In genomic region chr8:113087586-113087985, GRCm38 (mm10) we compare ENCODE assay signal across 24 mouse cellular contexts.
DNase-seq lines count a peak whose midpoint lies in the region; ATAC-seq and TF ChIP-seq lines count a peak whose summit lies in the region.
"Had no signal": no experiment of that assay in that cellular context is flagged by ENCODE, and none has a peak within 500 bp of the region (broad histone marks: within the 10 kb centered on the region; RNA-seq: fewer than 3 reads in every experiment).

No protein-coding gene starts in this region.

- H3K4me2 ChIP-seq in hindbrain, postnatal 0 days (ENCODE audit: low read depth, low read length), result no peak overlapping the region
- no peak overlapping the region for H3K4me2 ChIP-seq in midbrain, postnatal 0 days (ENCODE audit: low read depth, low read length, poor library complexity, severe bottlenecking)
- H3K4me2 ChIP-seq in midbrain, embryonic 11.5 days, result no peak overlapping the region
- H3K4me2 ChIP-seq: embryonic facial prominence, embryonic 12.5 days; forebrain, embryonic 13.5 days; forebrain, embryonic 15.5 days had no signal

- H3K4me3 ChIP-seq in hindbrain, postnatal 0 days (ENCODE audit: low read length), result no peak overlapping the region
- H3K4me3 ChIP-seq in hindbrain, embryonic 10.5 days, result no peak overlapping the region
- no peak overlapping the region for H3K4me3 ChIP-seq in midbrain, postnatal 0 days (ENCODE audit: low read depth, low read length)
- no peak overlapping the region for H3K4me3 ChIP-seq in midbrain, embryonic 11.5 days (ENCODE audit: low read depth, low read length)
- H3K4me3 ChIP-seq: embryonic facial prominence, embryonic 10.5 days; embryonic facial prominence, embryonic 12.5 days; forebrain, embryonic 13.5 days; forebrain, embryonic 15.5 days had no signal

- 55% methylated on average over 1 of the region's 1 CpGs for WGBS in hindbrain, postnatal 0 days
- WGBS in hindbrain, embryonic 10.5 days, result 78% methylated on average over 1 of the region's 1 CpGs
- WGBS in midbrain, postnatal 0 days, result 83% methylated on average over 1 of the region's 1 CpGs
- 80% methylated on average over 1 of the region's 1 CpGs for WGBS in midbrain, embryonic 11.5 days

- no peak overlapping the region for H3K27ac ChIP-seq in hindbrain, postnatal 0 days
- no peak overlapping the region for H3K27ac ChIP-seq in hindbrain, embryonic 10.5 days
- H3K27ac ChIP-seq in midbrain, postnatal 0 days (ENCODE audit: low read depth, low read length), result no peak overlapping the region
- no peak overlapping the region for H3K27ac ChIP-seq in midbrain, embryonic 11.5 days (ENCODE audit: low read depth, low read length)
- H3K27ac ChIP-seq: embryonic facial prominence, embryonic 10.5 days; embryonic facial prominence, embryonic 12.5 days; forebrain, embryonic 13.5 days; forebrain, embryonic 15.5 days had no signal

- H3K4me1 ChIP-seq in hindbrain, postnatal 0 days (ENCODE audit: insufficient read depth, low read length), result no peaks in the 10 kb centered on the region
- H3K4me1 ChIP-seq in hindbrain, embryonic 10.5 days (replicated peaks), result no peaks in the 10 kb centered on the region
- H3K4me1 ChIP-seq in midbrain, postnatal 0 days (ENCODE audit: insufficient read depth, low read length), result no peaks in the 10 kb centered on the region
- no peaks in the 10 kb centered on the region for H3K4me1 ChIP-seq in midbrain, embryonic 11.5 days (ENCODE audit: control insufficient read depth, insufficient read depth, low read length)
- H3K4me1 ChIP-seq: embryonic facial prominence, embryonic 10.5 days; embryonic facial prominence, embryonic 12.5 days; forebrain, embryonic 15.5 days had no signal

- DNase-seq in cerebellum, postnatal 10 days, result peak; percentile 64 to 78
- DNase-seq in cerebellum, adult 11-12 months, result no peak
- DNase-seq in cerebellum, postnatal 25 days, result peak; percentile 23 to 56
- DNase-seq in cerebellum, adult 8-10 months, result no peak
- DNase-seq in hindbrain, postnatal 0 days (ENCODE audit: low spot score), result peak; percentile 48
- DNase-seq in hindbrain, embryonic 10.5 days (ENCODE audit: low spot score), result no peak
- DNase-seq in midbrain, postnatal 0 days (ENCODE audit: low spot score), result peak; percentile 19
- DNase-seq in midbrain, embryonic 11.5 days (ENCODE audit: low spot score, missing footprints), result no peak
- DNase-seq: adrenal gland, adult 8-10 months; adrenal gland, postnatal 14 days; adrenal gland, postnatal 36 days; B cell, adult 2 months; cerebellum, adult 18-20 months; cerebellum, adult 9-10 months; forebrain, postnatal 0 days had no signal

- H3K36me3 ChIP-seq in hindbrain, postnatal 0 days (ENCODE audit: insufficient read depth, low read length), result no peaks in the 10 kb centered on the region
- no peaks in the 10 kb centered on the region for H3K36me3 ChIP-seq in hindbrain, embryonic 10.5 days
- no peaks in the 10 kb centered on the region for H3K36me3 ChIP-seq in midbrain, postnatal 0 days (ENCODE audit: insufficient read depth, low read length)
- H3K36me3 ChIP-seq in midbrain, embryonic 11.5 days (ENCODE audit: control insufficient read depth, insufficient read depth, low read length), result no peaks in the 10 kb centered on the region
- H3K36me3 ChIP-seq: embryonic facial prominence, embryonic 10.5 days; embryonic facial prominence, embryonic 12.5 days; forebrain, embryonic 15.5 days; G1E had no signal

- no peaks in the 10 kb centered on the region for H3K27me3 ChIP-seq in hindbrain, postnatal 0 days (ENCODE audit: insufficient read depth, low read length)
- no peaks in the 10 kb centered on the region for H3K27me3 ChIP-seq in hindbrain, embryonic 10.5 days (ENCODE audit: insufficient read depth, poor library complexity, severe bottlenecking)
- H3K27me3 ChIP-seq in midbrain, postnatal 0 days (ENCODE audit: insufficient read depth, low read length), result no peaks in the 10 kb centered on the region
- H3K27me3 ChIP-seq in midbrain, embryonic 11.5 days (ENCODE audit: control insufficient read depth, insufficient read depth, low read length), result no peaks in the 10 kb centered on the region
- H3K27me3 ChIP-seq: CH12.LX; embryonic facial prominence, embryonic 12.5 days; forebrain, embryonic 13.5 days; forebrain, embryonic 15.5 days; Patski had no signal

- TF ChIP-seq CTCF in hindbrain, postnatal 0 days (IDR thresholded peaks at IDR 0.05; ENCODE audit: low read depth), result no peak
- TF ChIP-seq CTCF in midbrain, postnatal 0 days (IDR thresholded peaks at IDR 0.05), result no peak

- H3K9me3 ChIP-seq in hindbrain, postnatal 0 days (ENCODE audit: low read length), result no peaks in the 10 kb centered on the region
- no peaks in the 10 kb centered on the region for H3K9me3 ChIP-seq in hindbrain, embryonic 10.5 days
- H3K9me3 ChIP-seq in midbrain, postnatal 0 days (ENCODE audit: low read length), result no peaks in the 10 kb centered on the region
- no peaks in the 10 kb centered on the region for H3K9me3 ChIP-seq in midbrain, embryonic 11.5 days (ENCODE audit: control insufficient read depth, low read length)
- H3K9me3 ChIP-seq: embryonic facial prominence, embryonic 10.5 days; embryonic facial prominence, embryonic 12.5 days; forebrain, embryonic 13.5 days; forebrain, embryonic 15.5 days had no signal

- no peak overlapping the region for H3K9ac ChIP-seq in hindbrain, postnatal 0 days (replicated peaks; ENCODE audit: low read length)
- H3K9ac ChIP-seq in midbrain, postnatal 0 days (replicated peaks; ENCODE audit: low read length, poor library complexity, severe bottlenecking), result no peak overlapping the region
- no peak overlapping the region for H3K9ac ChIP-seq in midbrain, embryonic 11.5 days (ENCODE audit: low read length)
- H3K9ac ChIP-seq: embryonic facial prominence, embryonic 12.5 days; forebrain, embryonic 13.5 days; forebrain, embryonic 15.5 days; forebrain, postnatal 0 days had no signal

- ATAC-seq in hindbrain, postnatal 0 days, result no peak
- ATAC-seq in midbrain, postnatal 0 days (ENCODE audit: low FRiP score), result no peak
- ATAC-seq in midbrain, embryonic 11.5 days (ENCODE audit: low FRiP score), result no peak
- ATAC-seq: activated CD4-positive, CD25-positive, alpha-beta regulatory T cell, adult 4 months; CD4-positive, CD25-positive, alpha-beta regulatory T cell, adult 4 months; forebrain, embryonic 13.5 days; forebrain, embryonic 15.5 days; forebrain, postnatal 0 days; Patski had no signal

Comparison
In these comparisons a context has a peak if more than half of its experiments do, and no peak if none do; other contexts are left out.
1. DNase-seq: peak in cerebellum, postnatal 10 days (2 of 2), cerebellum, postnatal 25 days (2 of 2), hindbrain, postnatal 0 days (single experiment) and midbrain, postnatal 0 days (single experiment); none in cerebellum, adult 11-12 months (single experiment), cerebellum, adult 8-10 months (single experiment), hindbrain, embryonic 10.5 days (single experiment) and midbrain, embryonic 11.5 days (single experiment).